Mouse (Mus musculus): ENCODE results near the gene Tmem170.

DNA sequence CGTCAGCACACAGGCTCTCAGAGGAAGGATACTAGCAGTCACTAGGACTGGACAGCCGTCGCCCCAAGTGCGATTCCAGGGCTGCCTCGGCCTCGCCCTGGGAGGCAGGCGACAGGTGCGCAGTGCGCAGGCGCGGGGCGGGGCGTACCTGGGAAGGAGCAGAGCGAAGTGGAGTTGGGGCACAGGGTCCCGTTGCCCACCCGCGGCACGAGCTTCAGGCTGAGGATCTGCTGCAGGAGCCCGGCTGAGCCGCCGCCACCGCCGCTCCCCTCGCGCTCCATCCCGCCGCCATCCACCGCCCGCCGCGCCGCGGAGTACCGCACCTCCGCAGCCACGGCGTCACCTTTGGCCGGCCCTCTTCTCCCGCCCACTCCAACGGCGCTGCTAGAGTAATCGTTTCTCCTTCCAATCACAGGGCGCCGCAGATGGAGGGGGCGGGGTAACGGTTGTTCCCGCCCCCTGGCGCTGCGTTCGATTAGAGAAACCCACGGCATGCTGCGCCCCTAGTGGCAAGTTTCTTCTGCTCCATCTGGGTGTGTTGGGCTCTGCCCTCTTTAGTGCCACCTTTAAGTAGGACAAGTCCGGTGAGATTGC lies at the start of gene Tmem170:
- TF ChIP-seq GATA1 (IDR thresholded peaks at IDR 0.05; ENCODE audit: borderline replicate concordance, low read length): no peak
- TF ChIP-seq FLI1 (IDR thresholded peaks at IDR 0.05; ENCODE audit: low read length): no peak
